Mouse (Mus musculus) ES-Bruce4 (cell line): ENCODE results near the gene Ubfd1.

Experiments
- CTCF ChIP-seq: IDR thresholded peaks from one replicate; pipeline ENCODE4 v1.8.1; 2011; ENCODE audit warnings: low read depth, low read length
- POLR2A ChIP-seq: IDR thresholded peaks from one replicate; pipeline ENCODE4 v1.8.1; 2011; ENCODE audit warnings: low read length; ENCODE audit not compliant: insufficient read depth

DNA sequence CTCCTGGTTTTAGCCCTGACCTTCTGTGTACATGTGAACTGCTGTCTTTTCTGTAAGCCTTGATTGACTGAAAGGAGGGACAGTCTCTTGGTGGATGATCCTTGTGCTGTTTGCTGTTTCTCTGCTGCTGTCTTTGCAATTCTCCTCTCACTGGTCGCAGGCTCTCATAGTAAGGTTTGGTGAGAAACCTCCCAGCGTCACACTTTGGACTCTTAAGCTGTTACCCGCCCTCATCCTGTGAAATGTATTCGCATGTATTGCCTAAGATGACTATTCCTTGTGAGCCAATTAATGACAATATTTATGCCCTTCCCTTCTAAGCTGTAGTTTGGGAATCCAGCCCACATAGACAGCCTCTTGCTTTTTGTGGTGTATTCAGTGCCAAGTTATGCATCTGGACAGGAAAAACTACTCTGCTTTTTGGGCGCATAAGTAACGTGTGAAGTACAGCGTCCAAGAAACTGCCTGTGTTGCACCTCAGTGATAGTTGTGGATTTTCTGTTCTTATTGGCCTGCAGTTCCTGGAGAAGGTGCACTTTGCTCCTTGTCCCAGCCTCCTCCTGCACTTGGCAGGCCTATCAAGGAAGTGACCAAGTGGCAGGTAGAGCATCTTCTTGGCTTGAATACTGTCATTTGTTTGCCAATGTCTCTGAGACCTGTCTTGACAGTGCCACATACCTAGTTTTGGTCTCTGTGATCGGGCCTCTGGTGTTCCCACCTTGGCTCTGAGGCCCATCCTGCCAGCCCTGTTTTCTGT, 13.0 kb downstream of the Ubfd1 start:
- TF ChIP-seq CTCF = no peak
- no peak for TF ChIP-seq POLR2A
